Comparison of ENCODE assay signal across 11 mouse cellular contexts in the genomic region with DNA sequence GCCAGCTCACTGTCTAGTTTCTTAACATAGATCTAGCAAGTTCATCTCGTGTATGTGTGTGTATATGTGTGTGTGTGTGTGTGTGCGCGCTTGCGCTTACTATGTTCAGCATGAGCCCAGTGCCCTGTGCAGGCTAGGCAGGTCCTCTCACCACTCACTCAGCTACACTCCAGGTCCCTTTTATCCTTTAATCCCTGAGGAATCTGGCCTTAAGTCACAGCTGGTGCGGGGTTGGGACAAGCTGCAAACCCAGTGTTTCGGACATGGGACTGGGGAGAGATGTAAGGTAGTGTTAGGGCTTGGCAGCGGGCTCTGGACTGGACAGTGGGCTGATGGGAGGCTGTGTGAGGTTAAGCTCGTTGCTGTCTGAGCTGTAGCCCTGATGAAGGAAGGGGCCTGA. TPM values are rescaled to one million over a fixed set of nuclear protein-coding genes. Genes with fewer than 3 reads are reported as not detected.
DNase-seq lines count a peak whose midpoint lies in the region; ATAC-seq and TF ChIP-seq lines count a peak whose summit lies in the region.
"Had no signal": no experiment of that assay in that cellular context is flagged by ENCODE, and none has a peak within 500 bp of the region (broad histone marks: within the 10 kb centered on the region; RNA-seq: fewer than 3 reads in every experiment).

No protein-coding gene starts in this region.

- no peak for ATAC-seq in lung, embryonic 15.5 days (ENCODE audit: borderline replicate concordance, extremely low read depth, low FRiP score, low TSS enrichment)
- no peak for ATAC-seq in lung, postnatal 0 days
- ATAC-seq in limb, embryonic 15.5 days (ENCODE audit: insufficient number of reproducible peaks, low FRiP score, low TSS enrichment, low read depth), result no peak
- no peak for ATAC-seq in stomach, postnatal 0 days (ENCODE audit: low FRiP score, low TSS enrichment)
- ATAC-seq: Patski had no signal

- DNase-seq in gastrocnemius, adult 2 months, result no peak
- DNase-seq in gastrocnemius, postnatal 25 days, result no peak
- no peak for DNase-seq in lung, postnatal 0 days (ENCODE audit: low spot score)
- no peak for DNase-seq in stomach, postnatal 0 days (ENCODE audit: low spot score)
- no peak for DNase-seq in thymus, postnatal 14 days
- DNase-seq in left cerebral cortex, postnatal 4 days, result no peak
- DNase-seq: adrenal gland, postnatal 14 days; cerebellum, adult 18-20 months had no signal

- intact Hi-C loops in gastrocnemius, adult 2 months (cut with DNase I), result no loop called here
- intact Hi-C loops in left cerebral cortex, postnatal 4 days (cut with DNase I), result no loop called here

- peak overlapping the region; percentile 89 for H3K27ac ChIP-seq in gastrocnemius, adult 2 months
- 0 out of 2 replicates have a peak overlapping the region, but pooled peaks have one; percentile 11 for H3K27ac ChIP-seq in lung, embryonic 15.5 days
- H3K27ac ChIP-seq in lung, postnatal 0 days (ENCODE audit: low read length), result no peak overlapping the region
- peak overlapping the region; percentile 3; the same call in 1 of the 2 replicates for H3K27ac ChIP-seq in limb, embryonic 15.5 days
- H3K27ac ChIP-seq in stomach, postnatal 0 days (replicated peaks), result peak overlapping the region; percentile 67

- H3K4me3 ChIP-seq in gastrocnemius, adult 2 months, result no peak overlapping the region
- H3K4me3 ChIP-seq in lung, embryonic 15.5 days, result no peak overlapping the region
- no peak overlapping the region for H3K4me3 ChIP-seq in lung, postnatal 0 days (ENCODE audit: low read depth, low read length)
- H3K4me3 ChIP-seq in limb, embryonic 15.5 days, result no peak overlapping the region
- H3K4me3 ChIP-seq in stomach, postnatal 0 days (ENCODE audit: low read depth, low read length), result no peak overlapping the region

- 75% methylated on average over 8 of the region's 8 CpGs for WGBS in lung, embryonic 15.5 days
- 71% methylated on average over 8 of the region's 8 CpGs for WGBS in lung, postnatal 0 days
- WGBS in limb, embryonic 15.5 days, result 55% methylated on average over 8 of the region's 8 CpGs
- WGBS in stomach, postnatal 0 days, result 52% methylated on average over 8 of the region's 8 CpGs

- TF ChIP-seq EP300 in lung, postnatal 0 days (IDR thresholded peaks at IDR 0.05), result no peak
- no peak for TF ChIP-seq EP300 in stomach, postnatal 0 days (optimal IDR thresholded peaks at IDR 0.05)

- H3K9me3 ChIP-seq in lung, embryonic 15.5 days, result no peaks in the 10 kb centered on the region
- H3K9me3 ChIP-seq in lung, postnatal 0 days (ENCODE audit: low read length), result no peaks in the 10 kb centered on the region
- H3K9me3 ChIP-seq in limb, embryonic 15.5 days, result no peaks in the 10 kb centered on the region
- no peaks in the 10 kb centered on the region for H3K9me3 ChIP-seq in stomach, postnatal 0 days (ENCODE audit: control insufficient read depth, low read length)

- H3K36me3 ChIP-seq in lung, embryonic 15.5 days, result no peaks in the 10 kb centered on the region
- H3K36me3 ChIP-seq in lung, postnatal 0 days (ENCODE audit: insufficient read depth, low read length), result no peaks in the 10 kb centered on the region
- H3K36me3 ChIP-seq in limb, embryonic 15.5 days, result no peaks in the 10 kb centered on the region
- no peaks in the 10 kb centered on the region for H3K36me3 ChIP-seq in stomach, postnatal 0 days (ENCODE audit: control insufficient read depth, insufficient read depth, low read length)

- no peaks in the 10 kb centered on the region for H3K27me3 ChIP-seq in lung, embryonic 15.5 days
- H3K27me3 ChIP-seq in lung, postnatal 0 days (replicated peaks; ENCODE audit: insufficient read depth, low read length), result no peaks in the 10 kb centered on the region
- H3K27me3 ChIP-seq in limb, embryonic 15.5 days, result no peaks in the 10 kb centered on the region
- no peaks in the 10 kb centered on the region for H3K27me3 ChIP-seq in stomach, postnatal 0 days (ENCODE audit: control insufficient read depth, insufficient read depth, low read length)
- H3K27me3 ChIP-seq: Patski had no signal

- no peak overlapping the region for H3K4me2 ChIP-seq in lung, embryonic 15.5 days
- H3K4me2 ChIP-seq in lung, postnatal 0 days (replicated peaks; ENCODE audit: low read depth, low read length), result no peak overlapping the region
- H3K4me2 ChIP-seq in limb, embryonic 15.5 days, result no peak overlapping the region
- H3K4me2 ChIP-seq in stomach, postnatal 0 days (replicated peaks; ENCODE audit: low read depth), result no peak overlapping the region; the same call in 1 of the 2 replicates

- H3K9ac ChIP-seq in lung, embryonic 15.5 days, result no peak overlapping the region
- no peak overlapping the region for H3K9ac ChIP-seq in lung, postnatal 0 days (replicated peaks; ENCODE audit: low read depth)
- no peak overlapping the region for H3K9ac ChIP-seq in limb, embryonic 15.5 days
- no peak overlapping the region for H3K9ac ChIP-seq in stomach, postnatal 0 days (ENCODE audit: low read length)

- no peak for TF ChIP-seq CTCF in gastrocnemius, adult 2 months (IDR thresholded peaks at IDR 0.05)
- TF ChIP-seq CTCF in lung, postnatal 0 days (IDR thresholded peaks at IDR 0.05), result no peak
- TF ChIP-seq CTCF in stomach, postnatal 0 days (IDR thresholded peaks at IDR 0.05; ENCODE audit: low read depth), result no peak

- H3K4me1 ChIP-seq in lung, embryonic 15.5 days, result peaks cover 79% of the 10 kb centered on the region
- peaks cover 33% of the 10 kb centered on the region for H3K4me1 ChIP-seq in lung, postnatal 0 days (ENCODE audit: insufficient read depth, low read depth, low read length)
- peaks cover 75% of the 10 kb centered on the region for H3K4me1 ChIP-seq in limb, embryonic 15.5 days
- peaks cover 18% of the 10 kb centered on the region for H3K4me1 ChIP-seq in stomach, postnatal 0 days (replicated peaks; ENCODE audit: control insufficient read depth, insufficient read depth)

RNA-seq across cellular contexts. Expression of a gene that starts 19.1 kb away (rescaled TPM):
- total RNA-seq in gastrocnemius, adult 2 months (2021), result 10 to 100 TPM; 76.4 to 86.9 TPM
- 10 to 100 TPM; 67.0 to 69.6 TPM for total RNA-seq in gastrocnemius, postnatal 25 days (2021)
- polyA plus RNA-seq in lung, embryonic 15.5 days (2015; fragmentation: Nextera tagmentation; extraction: Ambion mirVana), result 49.5 and 51.7 TPM in 2 replicates
- 21.2 and 24.6 TPM in 2 replicates for polyA plus RNA-seq in lung, postnatal 0 days (2015; fragmentation: Nextera tagmentation; extraction: Ambion mirVana)
- 40.8 and 44.8 TPM in 2 replicates for polyA plus RNA-seq in limb, embryonic 15.5 days (2015; fragmentation: Nextera tagmentation; extraction: Ambion mirVana)
- 18.7 and 21.6 TPM in 2 replicates for polyA plus RNA-seq in stomach, postnatal 0 days (2015; fragmentation: Nextera tagmentation; extraction: Ambion mirVana)
- 100 to 1,000 TPM; 327 to 335 TPM for total RNA-seq in left cerebral cortex, postnatal 4 days (2021)
